Mouse (Mus musculus): ENCODE data around the gene Arhgap8. TPM values are rescaled to one million over a fixed set of nuclear protein-coding genes. Genes with fewer than 3 reads are reported as not detected.

Gene Arhgap8
- polyA plus RNA-seq, 1 experiment from 2014 or later: 0.53 TPM

Other genes with a start within 250 kb of the Arhgap8 start
- gene Rtl6, start 162.2 kb upstream of the Arhgap8 start, polyA plus RNA-seq (2015; fragmentation: Nextera tagmentation; extraction: Ambion mirVana): 72.1 and 74.8 TPM in 2 replicates
- 11.1 and 16.4 TPM in 2 replicates for gene Prr5, start 50.4 kb upstream of the Arhgap8 start, polyA plus RNA-seq (2015; fragmentation: Nextera tagmentation; extraction: Ambion mirVana)
- 9.7 and 10.2 TPM in 2 replicates for gene Phf21b, start 136.0 kb downstream of the Arhgap8 start, polyA plus RNA-seq (2015; fragmentation: Nextera tagmentation; extraction: Ambion mirVana)
- gene Gm29666, start 200.0 kb downstream of the Arhgap8 start, polyA plus RNA-seq (2015; fragmentation: Nextera tagmentation; extraction: Ambion mirVana): 0.48 and 1.1 TPM in 2 replicates
- gene Nup50, start 203.4 kb downstream of the Arhgap8 start, polyA plus RNA-seq (2015; fragmentation: Nextera tagmentation; extraction: Ambion mirVana): 30.1 and 34.3 TPM in 2 replicates

Measured in forebrain, embryonic 16.5 days (tissue).